Mouse (Mus musculus) cortical plate, adult 2 months (tissue): ENCODE results near the gene Gm20772. TPM values are rescaled to one million over a fixed set of nuclear protein-coding genes. Genes with fewer than 3 reads are reported as not detected.
"Not testable (repeated sequence)": the region's sequence is repeated elsewhere in the genome, so short reads cannot be mapped to it uniquely, and the experiment has no call there.

Experiments used
- H3K27ac ChIP-seq: fragments of 200-500 bp; 2 replicates; pipeline ENCODE4 v1.5.1; 2012; ENCODE audit warnings: low read length, control low read depth, inconsistent platforms; ENCODE audit not compliant: insufficient read depth
- H3K4me1 ChIP-seq: fragments of 200-500 bp; 2 replicates; pipeline ENCODE4 v1.6.1; 2011; ENCODE audit warnings: low read length; ENCODE audit not compliant: control insufficient read depth, insufficient read depth
- H3K4me3 ChIP-seq: fragments of 200-500 bp; 2 replicates; pipeline ENCODE4 v1.5.1; 2011; ENCODE audit warnings: mild to moderate bottlenecking, low read length, control low read depth; ENCODE audit not compliant: insufficient read depth
- polyA plus RNA-seq: library from polyadenylated mRNA; depleted of rRNA; stranded (reverse); fragments of >200 nt; gene quantifications from 2 replicates; pipeline ENCODE4 v1.2.3, GENCODE M21; 2012; rRNA removed

Gm20772 gene
- polyA plus RNA-seq: not detected in 2 replicates

DNA sequence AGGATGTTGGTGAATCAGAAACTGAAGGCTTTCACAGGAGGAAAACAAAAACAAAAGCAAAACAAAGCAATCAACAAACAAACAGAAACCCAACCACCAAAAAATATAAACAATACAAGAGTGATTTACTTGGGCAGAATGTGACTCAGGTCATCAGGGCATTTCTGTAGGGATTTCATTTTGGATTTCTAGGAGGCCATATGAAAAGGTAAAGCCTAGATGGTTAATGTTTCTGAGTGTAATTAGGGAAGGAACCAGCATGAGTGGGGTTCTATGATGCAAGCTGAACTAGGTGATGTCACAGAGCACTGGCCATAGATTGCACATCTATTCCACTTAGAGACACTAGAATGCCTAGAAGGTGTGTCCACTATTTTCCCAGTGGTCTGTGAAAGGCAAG is at the start of gene Gm20772, which contains the start of gene Gm20831:
TSS of gene Gm20772 (plus strand) at position 301 of the 400 bp plus-strand sequence.
TSS of gene Gm20831 (plus strand) at position 301 of the 400 bp plus-strand sequence.
- H3K4me3 ChIP-seq, H3K4me1 ChIP-seq, H3K27ac ChIP-seq: not testable (repeated sequence)

DNA sequence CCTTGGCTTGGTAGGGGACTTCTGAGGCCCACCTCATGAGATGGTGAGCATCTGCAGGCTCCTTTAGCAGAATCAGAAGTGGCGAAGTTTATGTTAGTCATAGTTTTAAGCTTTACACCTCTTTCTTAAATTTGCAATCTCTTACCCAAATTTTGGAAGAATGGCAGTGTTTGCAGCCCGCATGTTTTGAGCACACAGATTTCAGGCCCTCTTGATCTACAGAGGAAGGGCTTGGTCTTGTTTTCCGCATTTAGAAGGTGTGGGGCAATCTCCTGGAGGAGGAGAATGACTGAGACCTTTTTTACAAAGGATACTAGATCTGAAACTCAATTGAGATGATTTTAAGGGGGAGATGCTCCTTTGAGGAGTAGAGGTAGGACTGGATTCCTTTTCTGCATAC is 28.4 kb upstream of the Gm20772 start, which contains the start of gene Gm21904:
TSS of gene Gm21904 (minus strand) at position 101 of the 400 bp plus-strand sequence.
- H3K4me3 ChIP-seq, H3K27ac ChIP-seq, H3K4me1 ChIP-seq: not testable (repeated sequence)

Other genes starting within 250 kb of the Gm20772 start
- gene Gm21904, start 28.5 kb upstream of the Gm20772 start, polyA plus RNA-seq: not detected in 2 replicates
- gene Gm20831, start within 50 bp of the Gm20772 start, polyA plus RNA-seq: not detected in 2 replicates
- not detected in 2 replicates for gene Srsy, start 62.6 kb downstream of the Gm20772 start, polyA plus RNA-seq
- not detected in 2 replicates for gene Gm21764, start 187.1 kb downstream of the Gm20772 start, polyA plus RNA-seq
- not detected in 2 replicates for gene Ssty1, start 214.4 kb downstream of the Gm20772 start, polyA plus RNA-seq